In genomic region chr5:23787536-23788389, GRCm38 (mm10) we compare ENCODE assay signal across 8 mouse cellular contexts. TPM values are rescaled to one million over a fixed set of nuclear protein-coding genes. Genes with fewer than 3 reads are reported as not detected.
DNase-seq lines count a peak whose midpoint lies in the region; ATAC-seq and TF ChIP-seq lines count a peak whose summit lies in the region.

Gene Rint1, plus strand, starts transcription at chr5:23787711.

- H3K4me2 ChIP-seq in CH12.LX (ENCODE audit: insufficient read depth, low read depth, poor library complexity, severe bottlenecking) = peak within 1 kb of the TSS; percentile 78
- peak within 1 kb of the TSS; percentile 89 for H3K4me2 ChIP-seq in forebrain, embryonic 11.5 days (ENCODE audit: low read depth, low read length, severe bottlenecking)
- peak within 1 kb of the TSS; percentile 83 for H3K4me2 ChIP-seq in heart, embryonic 16.5 days (ENCODE audit: low read depth, low read length)
- H3K4me2 ChIP-seq in liver, embryonic 15.5 days = peak within 1 kb of the TSS; percentile 84
- H3K4me2 ChIP-seq in neural tube, embryonic 12.5 days (replicated peaks) = peak within 1 kb of the TSS; percentile 88

- in situ Hi-C loops in CH12.LX (cut with MboI; ENCODE audit: low pct_ligation_motif_present, low pct_unique_long_range_greater_than_20kb, low sequenced_read_pairs) = no loop called here

- H3K9me3 ChIP-seq in CH12.LX (replicated peaks; ENCODE audit: low read length) = peaks cover 7% of the 10 kb centered on the region
- H3K9me3 ChIP-seq in forebrain, embryonic 11.5 days (ENCODE audit: control insufficient read depth, low read length) = no peaks in the 10 kb centered on the region; the same call in 1 of the 2 replicates
- no peaks in the 10 kb centered on the region for H3K9me3 ChIP-seq in heart, embryonic 16.5 days (replicated peaks; ENCODE audit: control insufficient read depth, low read length)
- H3K9me3 ChIP-seq in liver, embryonic 15.5 days (replicated peaks) = no peaks in the 10 kb centered on the region
- no peaks in the 10 kb centered on the region for H3K9me3 ChIP-seq in neural tube, embryonic 12.5 days

- no peak for TF ChIP-seq EP300 in CH12.LX (IDR thresholded peaks at IDR 0.05; ENCODE audit: low read length)

- peaks cover 4 to 15% of the 10 kb centered on the region in 2 experiments; a peak in 2 of 4 replicates for H3K4me1 ChIP-seq in CH12.LX (ENCODE audit: control insufficient read depth in 1 of 2, insufficient read depth in 2 of 2)
- H3K4me1 ChIP-seq in forebrain, embryonic 11.5 days (replicated peaks; ENCODE audit: control insufficient read depth, insufficient read depth, low read length) = peaks cover 4% of the 10 kb centered on the region; the same call in 1 of the 2 replicates
- peaks cover 8% of the 10 kb centered on the region for H3K4me1 ChIP-seq in heart, embryonic 16.5 days (ENCODE audit: control insufficient read depth, insufficient read depth, low read length)
- H3K4me1 ChIP-seq in liver, embryonic 15.5 days (replicated peaks) = peaks cover 45% of the 10 kb centered on the region
- H3K4me1 ChIP-seq in neural tube, embryonic 12.5 days = peaks cover 15% of the 10 kb centered on the region

- peak; percentile 51 to 93; a peak in 3 of 4 replicates for TF ChIP-seq CTCF in CH12.LX (conservative IDR thresholded peaks at IDR 0.05 in 1 of 2, IDR thresholded peaks at IDR 0.05 in 1 of 2; ENCODE audit: low read depth in 2 of 2, low read length in 2 of 2)

- dilution Hi-C loops in CH12.LX (cut with MboI; ENCODE audit: extremely low pct_ligation_motif_present, extremely low pct_unique_long_range_greater_than_20kb, low sequenced_read_pairs) = no loop called here

- WGBS in forebrain, embryonic 11.5 days = 3% methylated on average over 47 of the region's 47 CpGs
- WGBS in heart, embryonic 16.5 days = 2% methylated on average over 47 of the region's 47 CpGs
- whole genome bisulfite sequencing in liver, embryonic 15.5 days (ENCODE audit: insufficient replicate concordance) = under 1% methylated on average over 47 of the region's 47 CpGs
- 3% methylated on average over 47 of the region's 47 CpGs for WGBS in neural tube, embryonic 12.5 days

- peak within 1 kb of the TSS; percentile 63 for H3K27ac ChIP-seq in CH12.LX (ENCODE audit: insufficient read depth, low read depth)
- H3K27ac ChIP-seq in forebrain, embryonic 11.5 days (ENCODE audit: low read depth, low read length) = no peak within 1 kb of the TSS
- peak within 1 kb of the TSS; percentile 77 for H3K27ac ChIP-seq in heart, embryonic 16.5 days (ENCODE audit: low read length)
- peak within 1 kb of the TSS; percentile 85 for H3K27ac ChIP-seq in liver, embryonic 15.5 days (replicated peaks)
- no peak within 1 kb of the TSS; the same call in 1 of the 2 replicates for H3K27ac ChIP-seq in neural tube, embryonic 12.5 days

- no peaks in the 10 kb centered on the region for H3K27me3 ChIP-seq in CH12.LX (replicated peaks)
- H3K27me3 ChIP-seq in forebrain, embryonic 11.5 days (ENCODE audit: control insufficient read depth, insufficient read depth, low read length) = no peaks in the 10 kb centered on the region
- no peaks in the 10 kb centered on the region for H3K27me3 ChIP-seq in heart, embryonic 16.5 days (ENCODE audit: control insufficient read depth, insufficient read depth, low read length)
- H3K27me3 ChIP-seq in liver, embryonic 15.5 days = no peaks in the 10 kb centered on the region
- no peaks in the 10 kb centered on the region for H3K27me3 ChIP-seq in neural tube, embryonic 12.5 days (replicated peaks)

- peak within 1 kb of the TSS; percentile 68 to 92 (median 84) for H3K4me3 ChIP-seq in CH12.LX (replicated peaks in 1 of 3; ENCODE audit: low read depth in 2 of 3, low read length in 2 of 3, poor library complexity in 1 of 3)
- H3K4me3 ChIP-seq in forebrain, embryonic 11.5 days (ENCODE audit: low read depth, low read length) = peak within 1 kb of the TSS; percentile 87
- H3K4me3 ChIP-seq in heart, embryonic 16.5 days (ENCODE audit: low read length) = peak within 1 kb of the TSS; percentile 78
- peak within 1 kb of the TSS; percentile 82 for H3K4me3 ChIP-seq in liver, embryonic 15.5 days (replicated peaks)
- peak within 1 kb of the TSS; percentile 85 for H3K4me3 ChIP-seq in neural tube, embryonic 12.5 days

- no peak for TF ChIP-seq RAD21 in CH12.LX (IDR thresholded peaks at IDR 0.05; ENCODE audit: low read depth, low read length)

- TF ChIP-seq POLR2A in CH12.LX (IDR thresholded peaks at IDR 0.05; ENCODE audit: low read depth, low read length) = peak; percentile 99

- peak; percentile 93 for DNase-seq in CH12.LX (ENCODE audit: extremely low read depth)
- peak; percentile 91 for DNase-seq in c-Kit-positive CD71-positive TER-119-negative erythroid progenitor cells, embryonic 14.5 days (ENCODE audit: low read depth)
- peak; percentile 98 for DNase-seq in forebrain, embryonic 11.5 days (ENCODE audit: low spot score)
- DNase-seq in kidney, postnatal 36 days = peak; percentile 96 to 98
- peak; percentile 86 for DNase-seq in telencephalon, adult 2 months (ENCODE audit: low read depth, low spot score)

- peak; percentile 86 for ATAC-seq in forebrain, embryonic 11.5 days (replicated peaks; ENCODE audit: low FRiP score)
- peak; percentile 89 for ATAC-seq in heart, embryonic 16.5 days (replicated peaks; ENCODE audit: extremely low read depth, insufficient read depth, low FRiP score)
- ATAC-seq in liver, embryonic 15.5 days (ENCODE audit: insufficient read depth) = peak; percentile 77
- ATAC-seq in neural tube, embryonic 12.5 days (ENCODE audit: low FRiP score, low read depth) = peak; percentile 89

- H3K79me2 ChIP-seq in CH12.LX (replicated peaks; ENCODE audit: control insufficient read depth, extremely low read depth, insufficient read depth, poor library complexity, severe bottlenecking) = peaks cover 15% of the 10 kb centered on the region

- peaks cover 10 to 32% of the 10 kb centered on the region in 2 experiments for H3K36me3 ChIP-seq in CH12.LX (replicated peaks in 1 of 2; ENCODE audit: control insufficient read depth in 1 of 2, insufficient read depth in 1 of 2, low read length in 1 of 2)
- no peaks in the 10 kb centered on the region; the same call in 1 of the 2 replicates for H3K36me3 ChIP-seq in forebrain, embryonic 11.5 days (ENCODE audit: control insufficient read depth, insufficient read depth, low read length)
- H3K36me3 ChIP-seq in heart, embryonic 16.5 days (ENCODE audit: control insufficient read depth, insufficient read depth) = 0 out of 2 replicates have a peak, but pooled peaks cover 2% of the 10 kb centered on the region
- H3K36me3 ChIP-seq in liver, embryonic 15.5 days (replicated peaks) = peaks cover 27% of the 10 kb centered on the region
- H3K36me3 ChIP-seq in neural tube, embryonic 12.5 days = 0 out of 2 replicates have a peak, but pooled peaks cover 5% of the 10 kb centered on the region

- peak within 1 kb of the TSS; percentile 59 for H3K9ac ChIP-seq in CH12.LX (ENCODE audit: insufficient read depth, low read depth)
- H3K9ac ChIP-seq in forebrain, embryonic 11.5 days (ENCODE audit: low read length) = peak within 1 kb of the TSS; percentile 80
- peak within 1 kb of the TSS; percentile 89 for H3K9ac ChIP-seq in heart, embryonic 16.5 days (ENCODE audit: low read length)
- H3K9ac ChIP-seq in liver, embryonic 15.5 days = peak within 1 kb of the TSS; percentile 86
- peak within 1 kb of the TSS; percentile 84 for H3K9ac ChIP-seq in neural tube, embryonic 12.5 days

TF ChIP-seq in CH12.LX, 34 proteins besides CTCF, POLR2A, EP300 and RAD21 (continues in another document):
- TF ChIP-seq MAZ (IDR thresholded peaks at IDR 0.05; ENCODE audit: low read depth, low read length) (no peak), MAFK (IDR thresholded peaks at IDR 0.05; ENCODE audit: insufficient replicate concordance, low read length) (no peak), ELF1 (IDR thresholded peaks at IDR 0.05; ENCODE audit: low read depth, low read length) (peak; percentile 87), USF1 (IDR thresholded peaks at IDR 0.05; ENCODE audit: low read depth, low read length) (no peak), MEF2A (IDR thresholded peaks at IDR 0.05; ENCODE audit: borderline replicate concordance, low read depth, low read length) (peak; percentile 87), BHLHE40 (IDR thresholded peaks at IDR 0.05; ENCODE audit: low read depth, low read length) (no peak), E2F4 (IDR thresholded peaks at IDR 0.05; ENCODE audit: insufficient replicate concordance, low read depth, low read length) (peak; percentile 20; the same call in 1 of the 2 replicates), SIN3A (IDR thresholded peaks at IDR 0.05; ENCODE audit: low read length) (peak; percentile 94), UBTF (IDR thresholded peaks at IDR 0.05; ENCODE audit: low read depth, low read length) (no peak), MXI1 (IDR thresholded peaks at IDR 0.05; ENCODE audit: low read depth, low read length) (peak; percentile 83), MAX (IDR thresholded peaks at IDR 0.05; ENCODE audit: low read length) (peak; percentile 40; the same call in 1 of the 2 replicates), RCOR1 (conservative IDR thresholded peaks at IDR 0.05; ENCODE audit: low read depth, low read length) (0 out of 2 replicates have a peak, but pooled peaks have one; percentile 58), TBP (conservative IDR thresholded peaks at IDR 0.05; ENCODE audit: low read depth, low read length) (peak; percentile 95), ZKSCAN1 (IDR thresholded peaks at IDR 0.05; ENCODE audit: borderline replicate concordance, low read depth, low read length) (no peak), POLR2AphosphoS2 (IDR thresholded peaks at IDR 0.05; ENCODE audit: low read depth, low read length) (peak; percentile 95), MYC (IDR thresholded peaks at IDR 0.05; ENCODE audit: low read depth, low read length) (no peak), CHD1 (IDR thresholded peaks at IDR 0.05; ENCODE audit: low read depth, low read length) (no peak; the same call in 1 of the 2 replicates), CHD2 (IDR thresholded peaks at IDR 0.05; ENCODE audit: low read length) (peak; percentile 8; the same call in 1 of the 2 replicates), USF2 (conservative IDR thresholded peaks at IDR 0.05; ENCODE audit: low read depth, low read length) (no peak), GABPA (IDR thresholded peaks at IDR 0.05; ENCODE audit: insufficient replicate concordance, low read depth, low read length) (peak; percentile 87), TCF12 (IDR thresholded peaks at IDR 0.05; ENCODE audit: low read depth, low read length) (peak; percentile 96), NELFE (IDR thresholded peaks at IDR 0.05; ENCODE audit: low read depth, low read length) (peak; percentile 98)

RNA-seq across cellular contexts. Expression of gene Rint1, which starts in this region (rescaled TPM):
- total RNA-seq in CH12.LX (2012; rRNA removed) (16.2 and 18.2 TPM in 2 replicates), CH12.LX (2014; rRNA removed) (17.6 and 19.5 TPM in 2 replicates)
- polyA plus RNA-seq in CH12.LX (2012; ENCODE audit: insufficient read length, low read depth) = 14.7 and 15.6 TPM in 2 replicates
- 26.6 and 31.2 TPM in 2 replicates for polyA plus RNA-seq in forebrain, embryonic 11.5 days (2014; fragmentation: Nextera tagmentation; extraction: Ambion mirVana)
- 24.8 and 27.3 TPM in 2 replicates for polyA plus RNA-seq in heart, embryonic 16.5 days (2015; fragmentation: Nextera tagmentation; extraction: Ambion mirVana)
- polyA plus RNA-seq in liver, embryonic 15.5 days (2015; fragmentation: Nextera tagmentation; extraction: Ambion mirVana) = 16.5 and 18.9 TPM in 2 replicates
- polyA plus RNA-seq in neural tube, embryonic 12.5 days (2016; fragmentation: Nextera tagmentation; extraction: Ambion mirVana) = 35.5 and 40.9 TPM in 2 replicates

Comparison
In these comparisons a context has a peak if more than half of its experiments do, and no peak if none do; other contexts are left out.
1. H3K27ac ChIP-seq: peak in CH12.LX (single experiment), heart, embryonic 16.5 days (single experiment) and liver, embryonic 15.5 days (single experiment); none in forebrain, embryonic 11.5 days (single experiment) and neural tube, embryonic 12.5 days (single experiment).
2. Peak in every context shown above with its lines, with median percentiles within 50 percentile points of each other: DNase-seq, H3K4me2 ChIP-seq, H3K4me3 ChIP-seq, H3K9ac ChIP-seq and ATAC-seq.